Mouse (Mus musculus): ENCODE measurements around the gene Cemip. TPM values are rescaled to one million over a fixed set of nuclear protein-coding genes. Genes with fewer than 3 reads are reported as not detected.
A peak's percentile ranks its signal among the peaks of the same experiment; 100 is the strongest.

Cemip gene
- total and polyA plus RNA-seq, 2 experiments from 2014 or later, result 0.34 to 4.4 TPM

DNA sequence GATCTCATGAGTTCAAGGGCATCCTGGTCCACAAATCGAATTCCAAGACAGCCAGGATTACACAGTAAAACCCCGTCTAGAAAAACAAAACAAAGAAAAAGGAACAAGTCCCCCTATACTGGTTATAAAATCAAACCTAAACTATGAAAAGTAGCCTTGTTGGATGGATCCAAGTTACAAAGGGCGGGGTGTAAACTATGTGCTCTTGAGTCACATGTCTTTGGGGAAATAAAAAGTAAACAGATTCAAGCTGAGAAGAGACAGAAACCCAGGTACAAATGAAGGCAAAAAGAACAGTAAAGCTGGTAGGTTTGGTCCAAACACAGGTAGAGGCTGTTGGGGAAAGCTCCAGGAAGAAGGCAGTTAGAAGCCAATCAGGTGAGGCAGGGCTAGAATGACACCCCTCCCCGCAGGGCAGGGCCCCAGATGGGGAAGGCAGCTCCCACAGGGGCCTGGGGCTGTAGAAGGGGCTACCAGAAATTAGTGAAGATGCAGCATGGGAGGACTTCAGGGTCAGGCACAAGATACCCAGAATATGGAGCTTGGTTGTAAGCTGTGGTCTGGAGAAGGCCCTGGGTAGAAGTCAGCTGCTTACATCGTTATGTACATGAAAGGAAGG is 33.9 kb upstream of the Cemip start:
- no peak overlapping the region for H3K9ac ChIP-seq
- no peak overlapping the region for H3K27ac ChIP-seq (ENCODE audit: low read depth, low read length)
- H3K36me3 ChIP-seq (ENCODE audit: insufficient read depth), result no peaks in the 10 kb centered on the region
- 76% methylated on average over 5 of the region's 5 CpGs for WGBS
- no peaks in the 10 kb centered on the region for H3K9me3 ChIP-seq (ENCODE audit: low read length)
- peaks cover 12% of the 10 kb centered on the region; the same call in 1 of the 2 replicates for H3K4me1 ChIP-seq (ENCODE audit: insufficient read depth)
- ATAC-seq (no peak), DNase-seq (no peak)
- no peak for TF ChIP-seq CTCF (IDR thresholded peaks at IDR 0.05; ENCODE audit: low read depth)
- H3K4me3 ChIP-seq (ENCODE audit: low read depth, low read length), result no peak overlapping the region
- no peaks in the 10 kb centered on the region for H3K27me3 ChIP-seq (ENCODE audit: insufficient read depth, low read length)
- H3K4me2 ChIP-seq (ENCODE audit: low read depth), result no peak overlapping the region

DNA sequence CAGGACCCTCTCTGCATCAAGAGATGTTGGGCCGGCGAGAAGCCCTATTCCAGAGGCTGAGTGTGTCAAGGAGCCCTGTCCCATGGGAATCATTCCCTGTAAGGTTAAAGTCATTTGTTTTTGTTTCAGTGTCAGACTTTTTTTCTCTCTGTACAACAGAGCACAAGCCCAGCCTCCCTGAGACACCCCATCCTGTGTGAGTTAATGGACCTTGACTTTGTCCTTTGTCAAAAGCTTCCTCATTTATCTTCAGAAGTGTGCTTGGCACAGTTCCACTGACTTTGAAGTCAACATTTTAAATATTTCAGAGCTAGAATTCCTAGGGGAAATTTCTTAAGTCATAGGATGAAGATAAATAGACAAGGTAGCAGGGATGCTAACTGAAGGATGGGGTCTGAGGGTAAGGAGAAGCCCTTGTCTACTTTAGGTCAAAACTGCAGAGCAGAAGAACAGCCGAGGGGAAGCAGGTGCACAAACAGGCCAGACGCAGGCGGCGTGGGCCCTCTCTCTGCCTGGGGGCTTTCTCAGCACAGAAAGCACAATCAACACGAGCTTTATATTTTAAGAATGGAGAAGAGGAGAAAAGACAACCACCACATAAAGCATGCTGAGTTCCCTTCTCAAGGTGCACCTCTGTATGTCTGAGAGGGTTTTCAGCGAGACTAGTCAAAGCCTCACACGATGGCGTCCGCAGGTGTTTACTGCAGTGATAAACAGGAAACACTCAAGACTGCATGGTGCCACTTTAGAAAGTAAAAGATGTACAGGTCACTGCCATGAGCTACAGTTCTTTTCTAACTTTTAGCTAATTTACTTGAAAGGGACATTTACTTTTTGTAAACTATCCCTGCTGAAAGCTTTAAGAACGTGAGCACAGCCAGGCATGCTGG is 33.2 kb upstream of the Cemip start:
- 66% methylated on average over 12 of the region's 12 CpGs for WGBS
- H3K4me2 ChIP-seq (ENCODE audit: low read depth), result no peak overlapping the region
- H3K27me3 ChIP-seq (ENCODE audit: insufficient read depth, low read length), result no peaks in the 10 kb centered on the region
- H3K4me1 ChIP-seq (ENCODE audit: insufficient read depth), result peaks cover 12% of the 10 kb centered on the region; the same call in 1 of the 2 replicates
- no peak overlapping the region for H3K4me3 ChIP-seq (ENCODE audit: low read depth, low read length)
- no peak for DNase-seq
- no peaks in the 10 kb centered on the region for H3K9me3 ChIP-seq (ENCODE audit: low read length)
- no peak for ATAC-seq
- H3K36me3 ChIP-seq (ENCODE audit: insufficient read depth), result no peaks in the 10 kb centered on the region
- TF ChIP-seq CTCF (IDR thresholded peaks at IDR 0.05; ENCODE audit: low read depth), result no peak
- H3K9ac ChIP-seq, result no peak overlapping the region
- H3K27ac ChIP-seq (ENCODE audit: low read depth, low read length), result no peak overlapping the region

DNA sequence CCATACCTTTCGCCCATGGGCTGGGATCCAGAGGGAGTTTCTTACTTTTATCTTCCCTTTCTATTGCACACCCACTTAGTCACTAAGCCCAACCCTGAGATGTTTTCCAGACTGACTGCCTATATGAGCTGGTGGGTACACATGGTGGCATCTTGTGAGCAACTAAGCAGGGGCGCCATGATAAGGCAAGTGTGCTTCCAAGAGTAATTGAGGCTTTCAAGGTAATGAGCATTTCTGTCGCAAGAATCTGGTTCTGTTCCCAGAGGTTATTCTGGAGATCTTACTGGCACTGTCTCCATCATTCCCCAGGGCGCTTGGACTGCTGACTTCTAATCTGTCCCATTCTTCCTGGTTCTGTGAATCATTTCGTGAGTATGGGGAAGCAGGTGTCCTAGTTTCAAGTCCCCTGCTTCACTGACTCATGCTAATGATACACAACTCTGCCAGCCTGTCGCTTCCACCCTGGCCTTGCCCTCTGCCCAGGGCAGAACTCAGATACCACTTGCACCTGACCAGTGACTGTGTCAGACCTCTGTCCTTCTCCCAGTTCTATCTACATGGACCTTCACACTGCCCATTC is 31.3 kb upstream of the Cemip start:
- Histone ChIP-seq H3K27ac (ENCODE audit: low read depth, low read length) (no peak overlapping the region), H3K4me1 (ENCODE audit: insufficient read depth) (peaks cover 12% of the 10 kb centered on the region; the same call in 1 of the 2 replicates), H3K9ac (no peak overlapping the region), H3K4me3 (ENCODE audit: low read depth, low read length) (no peak overlapping the region), H3K36me3 (ENCODE audit: insufficient read depth) (peaks cover 5% of the 10 kb centered on the region; the same call in 1 of the 2 replicates), H3K9me3 (ENCODE audit: low read length) (no peaks in the 10 kb centered on the region), H3K4me2 (ENCODE audit: low read depth) (no peak overlapping the region), H3K27me3 (ENCODE audit: insufficient read depth, low read length) (no peaks in the 10 kb centered on the region)
- ATAC-seq, result no peak
- WGBS, result 86% methylated on average over 6 of the region's 6 CpGs
- TF ChIP-seq CTCF (IDR thresholded peaks at IDR 0.05; ENCODE audit: low read depth), result no peak
- DNase-seq, result no peak

DNA sequence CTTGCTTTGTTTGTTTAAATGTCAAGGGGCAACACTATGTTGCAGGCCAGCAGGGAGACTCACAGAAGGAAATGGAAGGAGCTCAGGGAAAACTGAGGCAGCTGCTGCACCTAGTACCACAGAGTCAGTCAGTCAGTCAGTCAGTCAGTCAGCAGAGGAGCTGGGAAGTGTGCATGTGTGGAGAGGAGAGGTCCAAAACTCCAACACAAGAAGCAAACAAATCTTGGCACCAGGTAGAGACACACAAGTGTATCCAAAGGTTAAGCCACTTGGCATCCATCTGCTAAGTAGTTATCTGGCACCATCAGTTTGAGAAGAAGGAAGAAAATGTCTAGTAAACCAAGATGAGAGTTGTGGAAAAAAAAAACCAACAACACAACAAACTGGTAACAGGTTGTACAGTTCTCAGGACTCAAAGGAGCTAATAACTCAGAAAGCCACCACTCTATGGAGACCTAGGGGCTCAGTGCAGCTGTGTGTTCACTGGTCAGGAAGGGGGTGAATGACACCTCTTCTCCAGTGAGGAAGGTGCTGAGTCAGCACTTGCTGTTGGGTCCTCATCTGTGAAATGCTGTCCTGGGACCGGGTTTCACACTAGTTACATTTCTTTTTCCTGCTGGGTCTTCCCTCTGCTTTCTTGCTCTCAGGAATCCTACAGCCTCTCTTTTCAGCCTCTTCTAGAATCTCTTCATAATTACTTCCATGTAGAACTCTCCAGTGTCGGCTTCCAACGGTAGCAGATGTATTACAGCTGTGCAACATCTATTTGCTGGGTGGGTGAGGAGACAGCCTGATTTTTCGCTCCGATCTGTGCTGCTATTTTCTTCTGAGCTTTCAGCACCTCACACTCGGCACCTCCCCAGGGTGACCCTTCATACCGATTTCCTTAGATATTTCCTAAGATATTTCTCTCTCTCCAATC is 30.6 kb upstream of the Cemip start:
- no peak overlapping the region for H3K27ac ChIP-seq (ENCODE audit: low read depth, low read length)
- peaks cover 11% of the 10 kb centered on the region; the same call in 1 of the 2 replicates for H3K4me1 ChIP-seq (ENCODE audit: insufficient read depth)
- no peak for TF ChIP-seq CTCF (IDR thresholded peaks at IDR 0.05; ENCODE audit: low read depth)
- no peaks in the 10 kb centered on the region for H3K9me3 ChIP-seq (ENCODE audit: low read length)
- 91% methylated on average over 7 of the region's 7 CpGs for WGBS
- H3K27me3 ChIP-seq (ENCODE audit: insufficient read depth, low read length), result no peaks in the 10 kb centered on the region
- H3K4me3 ChIP-seq (ENCODE audit: low read depth, low read length), result no peak overlapping the region
- H3K9ac ChIP-seq, result no peak overlapping the region
- no peak overlapping the region for H3K4me2 ChIP-seq (ENCODE audit: low read depth)
- DNase-seq, result no peak
- no peak for ATAC-seq
- H3K36me3 ChIP-seq (ENCODE audit: insufficient read depth), result peaks cover 5% of the 10 kb centered on the region; the same call in 1 of the 2 replicates

DNA sequence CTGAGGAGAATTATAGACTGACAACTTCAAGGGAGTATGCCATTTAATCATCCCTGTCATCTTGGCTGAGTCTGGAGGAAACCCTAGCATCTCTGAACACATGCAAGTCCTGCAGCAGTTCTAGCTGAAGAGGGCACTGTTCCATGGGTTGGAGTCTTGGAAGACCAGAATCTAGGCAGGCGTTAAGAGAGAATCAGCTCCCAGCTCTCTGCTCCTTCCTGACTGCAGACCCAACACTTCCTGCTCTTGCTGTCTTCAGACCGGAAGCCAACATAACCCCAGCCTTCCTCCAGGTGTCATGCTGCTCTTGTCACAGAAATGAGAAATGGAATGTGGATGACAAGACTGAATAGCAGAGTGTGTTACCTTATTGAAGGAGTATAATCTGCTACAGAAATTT is 29.1 kb upstream of the Cemip start:
- H3K27me3 ChIP-seq (ENCODE audit: insufficient read depth, low read length), result no peaks in the 10 kb centered on the region
- H3K27ac ChIP-seq (ENCODE audit: low read depth, low read length), result no peak overlapping the region
- H3K4me1 ChIP-seq (ENCODE audit: insufficient read depth), result peaks cover 9% of the 10 kb centered on the region; the same call in 1 of the 2 replicates
- H3K4me2 ChIP-seq (ENCODE audit: low read depth), result no peak overlapping the region
- peak; percentile 40; the same call in 1 of the 2 replicates for TF ChIP-seq CTCF (IDR thresholded peaks at IDR 0.05; ENCODE audit: low read depth)
- DNase-seq (peak; percentile 34), ATAC-seq (peak; percentile 28)
- peaks cover 5% of the 10 kb centered on the region; the same call in 1 of the 2 replicates for H3K36me3 ChIP-seq (ENCODE audit: insufficient read depth)
- no peak overlapping the region for H3K4me3 ChIP-seq (ENCODE audit: low read depth, low read length)
- no peaks in the 10 kb centered on the region for H3K9me3 ChIP-seq (ENCODE audit: low read length)
- no peak overlapping the region for H3K9ac ChIP-seq
- 64% methylated on average over 2 of the region's 2 CpGs for WGBS

DNA sequence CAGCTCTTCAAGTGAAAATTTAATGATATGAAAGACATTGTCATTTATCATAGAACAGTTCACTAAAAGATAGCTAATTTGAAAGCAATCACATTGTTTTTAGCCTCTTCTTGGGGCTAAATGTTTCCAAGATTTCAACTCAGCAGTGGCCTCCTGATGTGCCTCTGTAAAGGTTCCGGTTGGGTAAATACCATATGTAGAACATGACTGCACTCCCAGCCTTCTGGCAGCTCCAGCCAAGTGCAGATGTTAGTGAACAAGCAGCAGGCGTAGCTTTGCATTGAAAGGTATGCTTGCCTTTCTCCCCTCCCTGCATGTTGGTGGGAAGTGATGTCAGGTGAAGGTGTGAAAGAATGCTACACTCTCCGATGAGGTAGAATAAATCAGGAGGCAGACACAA is 28.5 kb upstream of the Cemip start:
- H3K4me1 ChIP-seq (ENCODE audit: insufficient read depth), result peaks cover 9% of the 10 kb centered on the region; the same call in 1 of the 2 replicates
- 71% methylated on average over 3 of the region's 3 CpGs for WGBS
- no peaks in the 10 kb centered on the region for H3K27me3 ChIP-seq (ENCODE audit: insufficient read depth, low read length)
- no peak overlapping the region for H3K9ac ChIP-seq
- no peak for ATAC-seq
- TF ChIP-seq CTCF (IDR thresholded peaks at IDR 0.05; ENCODE audit: low read depth), result no peak
- no peak for DNase-seq
- H3K4me2 ChIP-seq (ENCODE audit: low read depth), result no peak overlapping the region
- no peak overlapping the region for H3K4me3 ChIP-seq (ENCODE audit: low read depth, low read length)
- no peaks in the 10 kb centered on the region for H3K9me3 ChIP-seq (ENCODE audit: low read length)
- peaks cover 5% of the 10 kb centered on the region; the same call in 1 of the 2 replicates for H3K36me3 ChIP-seq (ENCODE audit: insufficient read depth)
- no peak overlapping the region for H3K27ac ChIP-seq (ENCODE audit: low read depth, low read length)

Measured in forebrain, postnatal 0 days (tissue).